Mouse (Mus musculus) common myeloid progenitor, adult 5-6 weeks (primary cell): Measurements from ENCODE around the gene Nfe2. TPM values are rescaled to one million over a fixed set of nuclear protein-coding genes. Genes with fewer than 3 reads are reported as not detected.

Experiments
- ATAC-seq: replicated peaks from 2 replicates; pipeline ENCODE4 v1.8.0; 2016; ENCODE audit warnings: low read depth, mild to moderate bottlenecking, moderate TSS enrichment, inconsistent platforms; ENCODE audit not compliant: poor library complexity, severe bottlenecking
- total RNA-seq: library from RNA; stranded (forward); fragments of 200-1000, 187-1606 nt; gene quantifications from 2 replicates; pipeline ENCODE4 v1.2.3, GENCODE M21; 2017

Gene Nfe2
- 121 and 135 TPM in 2 replicates for total RNA-seq

- peak; percentile 83 for ATAC-seq
These were observed at the start of gene Nfe2 for GRCm38 (mm10) chr15:103257790-103258728. Gene Nfe2 (minus strand): TSS chr15:103258403.

DNA sequence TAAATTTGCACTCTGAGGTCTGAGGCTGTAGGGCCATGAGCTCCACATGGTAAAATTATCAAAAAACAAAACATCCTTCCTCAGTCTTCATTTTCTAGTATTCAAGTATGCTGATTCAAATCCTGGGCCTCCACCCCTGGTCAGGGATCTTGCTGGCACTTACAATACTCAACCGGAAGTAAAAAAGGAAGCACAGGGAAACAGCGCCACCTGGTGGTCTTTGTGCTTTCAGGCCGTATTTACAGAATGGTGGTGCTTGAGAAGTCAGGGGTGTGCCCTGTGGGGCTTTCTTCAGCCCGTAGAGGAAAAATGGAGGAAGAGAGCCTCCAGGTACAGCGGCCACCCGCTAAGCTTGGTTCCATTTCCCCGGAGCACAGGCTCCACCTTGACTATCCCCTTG is 48.9 kb upstream of the Nfe2 start:
- ATAC-seq, result peak; percentile 59

GRCm38 (mm10) chr15:103305792-103306645 is 47.8 kb upstream of the Nfe2 start:
- no peak for ATAC-seq

DNA sequence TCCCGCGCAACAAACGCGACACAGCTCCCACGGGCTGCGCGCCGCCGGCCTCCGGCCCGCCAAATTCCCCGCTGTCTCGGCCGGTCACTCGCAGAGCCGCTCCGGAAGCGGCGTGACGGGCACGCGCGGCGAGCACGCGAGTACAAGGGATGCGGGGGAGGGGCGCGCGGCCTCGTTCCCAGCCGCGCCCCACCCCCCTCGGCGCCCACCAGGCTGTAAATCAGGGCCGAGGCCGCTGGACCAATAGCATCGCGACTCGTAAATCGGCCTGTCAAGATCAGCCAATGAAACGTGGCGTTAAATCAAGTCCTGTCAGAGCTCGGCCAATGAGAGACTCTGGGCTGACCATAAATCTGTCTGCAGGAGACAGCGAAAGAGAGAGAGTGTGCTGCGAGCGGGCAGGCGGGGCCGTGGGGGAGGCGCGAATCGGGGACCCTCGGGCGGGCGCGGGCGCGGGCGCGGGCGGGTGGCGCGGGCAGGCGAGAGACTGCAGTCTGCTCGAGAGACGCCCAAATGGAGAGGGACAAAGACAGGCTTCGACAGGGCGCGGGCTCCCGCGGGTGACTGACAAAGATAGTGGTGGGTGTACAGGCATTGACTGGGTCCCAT is 47.0 kb upstream of the Nfe2 start:
- peak; percentile 81 for ATAC-seq

- ATAC-seq, result no peak
These were observed 46.4 kb upstream of the Nfe2 start for GRCm38 (mm10) chr15:103304616-103304969.

- no peak for ATAC-seq
These were observed 45.9 kb upstream of the Nfe2 start for GRCm38 (mm10) chr15:103303916-103304615.

- ATAC-seq, result no peak
These were observed 44.3 kb upstream of the Nfe2 start for GRCm38 (mm10) chr15:103302341-103303021.

GRCm38 (mm10) chr15:103301547-103302340 is 43.5 kb upstream of the Nfe2 start:
- no peak for ATAC-seq

DNA sequence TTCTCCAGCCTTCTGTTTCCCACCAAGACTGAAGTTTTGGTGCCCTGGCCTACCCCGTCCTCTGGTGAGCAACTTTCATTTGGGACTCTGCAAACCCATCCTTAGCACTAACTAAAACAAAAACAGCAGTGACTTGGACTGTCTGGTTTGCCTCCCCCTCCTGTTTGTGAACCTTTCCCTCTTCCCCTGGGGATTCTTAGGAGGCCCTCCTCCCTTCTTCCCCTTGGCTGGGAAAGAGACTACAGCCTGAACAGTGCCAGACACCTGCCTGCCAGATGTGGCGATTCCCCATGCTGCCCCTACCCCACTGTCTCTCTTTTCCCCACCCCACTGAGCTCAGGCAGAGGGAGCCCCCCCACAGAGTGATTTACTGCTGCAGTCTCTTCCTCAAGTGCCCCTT is 42.8 kb upstream of the Nfe2 start:
- no peak for ATAC-seq

- ATAC-seq, result no peak
These were observed 42.4 kb upstream of the Nfe2 start for GRCm38 (mm10) chr15:103300560-103300959.

DNA sequence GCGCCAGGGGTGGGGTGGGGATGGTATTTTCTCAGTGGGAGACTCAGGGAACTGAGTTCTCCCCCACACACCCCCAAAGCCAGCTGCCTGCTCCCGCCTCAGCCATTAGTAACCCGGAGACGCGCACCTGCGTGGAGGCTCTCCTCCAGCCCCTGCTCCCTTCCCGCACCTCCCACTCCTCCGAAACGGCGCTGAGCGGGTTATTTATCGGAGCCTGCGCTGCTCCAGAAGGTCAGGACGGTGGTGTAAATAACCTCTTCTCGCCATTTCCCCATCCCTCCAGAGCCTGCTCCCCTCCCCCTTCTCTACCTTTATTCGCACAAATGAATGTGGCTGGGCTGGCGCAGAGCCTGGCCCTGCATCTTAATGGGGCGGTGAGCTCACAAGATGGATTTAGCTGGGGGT is 41.9 kb upstream of the Nfe2 start:
- no peak for ATAC-seq

- no peak for ATAC-seq
These were observed 41.4 kb upstream of the Nfe2 start for GRCm38 (mm10) chr15:103299644-103300043.

DNA sequence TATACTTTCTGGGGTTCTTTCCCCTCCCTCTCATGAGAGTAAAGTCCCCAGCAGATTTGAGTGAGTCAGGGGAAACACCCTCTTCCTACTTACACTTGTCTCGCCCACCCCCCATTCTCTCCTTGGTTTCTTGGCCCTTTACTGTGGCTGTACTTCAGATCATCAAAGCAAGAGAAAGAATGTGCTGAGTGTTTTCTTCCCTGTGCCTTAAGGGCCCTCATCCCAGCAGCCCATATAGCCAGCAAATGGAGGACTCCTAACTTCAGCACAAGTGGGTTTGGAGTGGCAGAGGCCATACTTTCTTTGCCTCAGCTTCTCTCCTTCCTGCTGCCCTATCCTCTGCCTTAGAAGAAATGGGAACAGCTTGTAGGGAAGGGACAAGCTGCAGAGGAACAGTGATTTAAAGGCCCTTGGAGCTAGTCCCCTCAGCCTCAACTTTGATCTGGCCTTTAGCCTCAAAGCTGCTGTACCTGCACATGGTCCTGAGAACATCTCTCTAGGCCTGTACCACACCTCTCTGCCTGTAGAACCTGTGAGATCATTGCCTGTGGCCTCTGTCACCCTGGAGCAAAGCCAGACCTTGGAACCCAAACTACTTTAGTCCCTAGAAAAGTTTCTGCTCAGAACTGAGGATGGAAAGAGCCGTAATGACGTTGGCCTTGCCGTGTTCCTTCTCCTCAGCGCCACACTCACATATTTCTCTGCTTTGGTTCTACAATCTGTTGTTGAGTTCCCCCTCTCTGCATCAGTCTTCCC is 40.8 kb upstream of the Nfe2 start:
- ATAC-seq, result no peak

- ATAC-seq, result no peak
These were observed 39.8 kb upstream of the Nfe2 start for GRCm38 (mm10) chr15:103298026-103298425.

- no peak for ATAC-seq
These were observed 39.1 kb upstream of the Nfe2 start for GRCm38 (mm10) chr15:103297313-103297712.

- peak; percentile 42; the same call in 1 of the 2 replicates for ATAC-seq
These were observed 37.6 kb upstream of the Nfe2 start for GRCm38 (mm10) chr15:103295851-103296250.

- ATAC-seq, result no peak
These were observed 36.4 kb upstream of the Nfe2 start for GRCm38 (mm10) chr15:103294649-103295048.

DNA sequence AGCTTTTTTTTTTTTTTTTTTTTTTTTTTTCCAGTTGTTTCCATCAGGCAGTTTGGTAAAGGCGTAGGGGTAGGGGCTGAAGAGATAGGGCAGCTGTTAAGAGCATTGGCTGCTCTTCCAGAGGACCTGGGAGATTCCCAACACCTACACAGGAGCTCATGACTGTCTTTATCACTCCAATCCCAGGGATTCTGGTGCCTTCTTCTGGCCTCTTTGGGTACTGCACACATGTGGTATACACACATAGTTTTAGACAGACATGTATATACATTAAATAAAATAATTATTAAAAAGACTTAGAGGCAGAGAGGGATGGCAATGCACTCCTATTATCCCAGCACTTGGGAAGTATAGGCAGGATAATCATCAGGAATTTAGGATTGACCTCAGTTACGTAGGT is 35.2 kb upstream of the Nfe2 start:
- ATAC-seq, result no peak
